18 mouse cellular contexts compared by ENCODE assay signal in genomic region chr2:51452816-51453215, GRCm38 (mm10).
"Had no signal": no experiment of that assay in that cellular context is flagged by ENCODE, and none has a peak within 500 bp of the region (broad histone marks: within the 10 kb centered on the region; RNA-seq: fewer than 3 reads in every experiment).

No protein-coding gene starts in this region.

- H3K27ac ChIP-seq: liver, embryonic 13.5 days; midbrain, embryonic 10.5 days; midbrain, embryonic 13.5 days; neural tube, embryonic 12.5 days; neural tube, embryonic 15.5 days; stomach, embryonic 15.5 days had no signal

- DNase-seq: kidney, adult 18-20 months; kidney, adult 9 months; kidney, postnatal 14 days; kidney, postnatal 4 days; liver, embryonic 13.5 days; lung, adult 2 months; lung, postnatal 36 days; retina, postnatal 1 day; right cerebral cortex, postnatal 25 days; spleen, adult 18-20 months; thymus, postnatal 25 days had no signal

- H3K36me3 ChIP-seq: liver, embryonic 13.5 days; midbrain, embryonic 10.5 days; midbrain, embryonic 13.5 days; neural tube, embryonic 12.5 days; neural tube, embryonic 15.5 days; stomach, embryonic 15.5 days had no signal

- ATAC-seq: lung, postnatal 0 days; midbrain, embryonic 13.5 days had no signal

- H3K9me3 ChIP-seq: liver, embryonic 13.5 days; megakaryocyte, embryonic 14.5 days; midbrain, embryonic 10.5 days; midbrain, embryonic 13.5 days; neural tube, embryonic 15.5 days; stomach, embryonic 15.5 days had no signal

- H3K27me3 ChIP-seq: liver, embryonic 13.5 days; megakaryocyte, embryonic 14.5 days; midbrain, embryonic 13.5 days; neural tube, embryonic 12.5 days; neural tube, embryonic 15.5 days; stomach, embryonic 15.5 days had no signal

- H3K4me1 ChIP-seq: liver, embryonic 13.5 days; megakaryocyte, embryonic 14.5 days; midbrain, embryonic 10.5 days; midbrain, embryonic 13.5 days; neural tube, embryonic 12.5 days; neural tube, embryonic 15.5 days; stomach, embryonic 15.5 days had no signal

- H3K4me3 ChIP-seq: liver, embryonic 13.5 days; megakaryocyte, embryonic 14.5 days; midbrain, embryonic 10.5 days; midbrain, embryonic 13.5 days; neural tube, embryonic 12.5 days; neural tube, embryonic 15.5 days; stomach, embryonic 15.5 days had no signal

- H3K9ac ChIP-seq: liver, embryonic 13.5 days; midbrain, embryonic 13.5 days; neural tube, embryonic 12.5 days; neural tube, embryonic 15.5 days; stomach, embryonic 15.5 days had no signal

- H3K4me2 ChIP-seq: liver, embryonic 13.5 days; midbrain, embryonic 13.5 days; neural tube, embryonic 12.5 days; neural tube, embryonic 15.5 days; stomach, embryonic 15.5 days had no signal
